Mouse (Mus musculus): ENCODE measurements around the gene Ush1c.

Ush1c gene

GRCm38 (mm10) chr7:46154498-46155488 lies 83.5 kb downstream of the Ush1c start:
- in situ Hi-C loops (cut with MboI; ENCODE audit: low pct_unique_long_range_greater_than_20kb in 1 of 2, low sequenced_read_pairs in 2 of 2, unreplicated experiment in 1 of 2): no loop called here

GRCm38 (mm10) chr7:46152819-46153351 lies 85.4 kb downstream of the Ush1c start:
- in situ Hi-C loops (cut with MboI; ENCODE audit: low pct_unique_long_range_greater_than_20kb in 1 of 2, low sequenced_read_pairs in 2 of 2, unreplicated experiment in 1 of 2): no loop called here

GRCm38 (mm10) chr7:46147417-46147816 lies 90.9 kb downstream of the Ush1c start:
- in situ Hi-C loops (cut with MboI; ENCODE audit: low pct_unique_long_range_greater_than_20kb in 1 of 2, low sequenced_read_pairs in 2 of 2, unreplicated experiment in 1 of 2): no loop called here

- in situ Hi-C loops (cut with MboI; ENCODE audit: low pct_unique_long_range_greater_than_20kb in 1 of 2, low sequenced_read_pairs in 2 of 2, unreplicated experiment in 1 of 2): no loop called here
Observed at GRCm38 (mm10) chr7:46146675-46147308, 91.5 kb downstream of the Ush1c start.
